Mouse (Mus musculus): ENCODE measurements at regions not wholly inside any gene's neighbourhood (a gene's known extent, or its start where the extent isn't known, plus 50 kb on each side); places are given as distances from the start of the nearest gene placed in this dataset.

- no peak for DNase-seq (ENCODE audit: low read depth, low spot score)
- Histone ChIP-seq H3K79me2 (ENCODE audit: control insufficient read depth, insufficient read depth, low read length, poor library complexity) (no peaks in the 10 kb centered on the region), H3K4me3 (ENCODE audit: control insufficient read depth in 1 of 2, insufficient read depth in 1 of 2, low read depth in 2 of 2, low read length in 2 of 2) (no peak overlapping the region), H3K36me3 (ENCODE audit: control insufficient read depth in 1 of 2, insufficient read depth in 2 of 2, low read length in 2 of 2) (no peaks in the 10 kb centered on the region), H3K27me3 (ENCODE audit: control insufficient read depth in 1 of 2, insufficient read depth in 2 of 2, low read length in 2 of 2) (no peaks in the 10 kb centered on the region), H3K9ac (ENCODE audit: control insufficient read depth, low read depth, low read length, poor library complexity, severe bottlenecking) (no peak overlapping the region), H3K27ac (ENCODE audit: control insufficient read depth, low read depth, low read length) (no peak overlapping the region), H3K9me3 (replicated peaks; ENCODE audit: insufficient read depth, low read length) (no peaks in the 10 kb centered on the region), H3K4me1 (ENCODE audit: control insufficient read depth in 1 of 2, insufficient read depth in 2 of 2, low read length in 2 of 2) (no peaks in the 10 kb centered on the region)
- no peak for TF ChIP-seq POLR2AphosphoS2 (IDR thresholded peaks at IDR 0.05; ENCODE audit: low read length)
- TF ChIP-seq USF2 (IDR thresholded peaks at IDR 0.05; ENCODE audit: borderline replicate concordance in 1 of 2, insufficient read depth in 1 of 2, low read depth in 1 of 2, low read length in 2 of 2), result no peak
- no peak for TF ChIP-seq MEF2A (IDR thresholded peaks at IDR 0.05; ENCODE audit: extremely low read depth, insufficient replicate concordance, low read depth, low read length, poor library complexity, severe bottlenecking)
- no peak for TF ChIP-seq ETS1 (IDR thresholded peaks at IDR 0.05; ENCODE audit: low read depth, low read length)
- TF ChIP-seq GABPA (IDR thresholded peaks at IDR 0.05; ENCODE audit: low read depth, low read length), result no peak
- no peak for TF ChIP-seq MAZ (IDR thresholded peaks at IDR 0.05; ENCODE audit: low read depth, low read length)
- TF ChIP-seq ZMIZ1 (IDR thresholded peaks at IDR 0.05; ENCODE audit: low read depth, low read length), result no peak
- TF ChIP-seq POLR2A (IDR thresholded peaks at IDR 0.05; ENCODE audit: control insufficient read depth in 1 of 2, insufficient read depth in 1 of 2, low read depth in 1 of 2, low read length in 2 of 2, poor library complexity in 1 of 2), result no peak
- TF ChIP-seq MAFK (IDR thresholded peaks at IDR 0.05; ENCODE audit: borderline replicate concordance, low read depth, low read length), result no peak
- TF ChIP-seq MYB (IDR thresholded peaks at IDR 0.05; ENCODE audit: low read depth, low read length), result no peak
- no peak for TF ChIP-seq RAD21 (IDR thresholded peaks at IDR 0.05; ENCODE audit: low read depth, low read length)
Observed at GRCm38 (mm10) chr2:158909086-158909485, 114.5 kb downstream of the Dhx35 start.

GRCm38 (mm10) chr2:158910325-158910724 lies 115.7 kb downstream of the Dhx35 start:
- Histone ChIP-seq H3K36me3 (ENCODE audit: control insufficient read depth in 1 of 2, insufficient read depth in 2 of 2, low read length in 2 of 2) (no peaks in the 10 kb centered on the region), H3K9me3 (replicated peaks; ENCODE audit: insufficient read depth, low read length) (no peaks in the 10 kb centered on the region), H3K4me1 (ENCODE audit: control insufficient read depth in 1 of 2, insufficient read depth in 2 of 2, low read length in 2 of 2) (no peaks in the 10 kb centered on the region), H3K27me3 (ENCODE audit: control insufficient read depth in 1 of 2, insufficient read depth in 2 of 2, low read length in 2 of 2) (no peaks in the 10 kb centered on the region), H3K9ac (ENCODE audit: control insufficient read depth, low read depth, low read length, poor library complexity, severe bottlenecking) (no peak overlapping the region), H3K27ac (ENCODE audit: control insufficient read depth, low read depth, low read length) (no peak overlapping the region), H3K4me3 (ENCODE audit: control insufficient read depth in 1 of 2, insufficient read depth in 1 of 2, low read depth in 2 of 2, low read length in 2 of 2) (no peak overlapping the region), H3K79me2 (ENCODE audit: control insufficient read depth, insufficient read depth, low read length, poor library complexity) (no peaks in the 10 kb centered on the region)
- TF ChIP-seq CHD2 (IDR thresholded peaks at IDR 0.05; ENCODE audit: low read length) (no peak), EP300 (IDR thresholded peaks at IDR 0.05; ENCODE audit: low read depth in 1 of 2, low read length in 2 of 2) (no peak), USF1 (IDR thresholded peaks at IDR 0.05; ENCODE audit: low read depth, low read length) (no peak), MAZ (IDR thresholded peaks at IDR 0.05; ENCODE audit: low read depth, low read length) (no peak)
- no peak for DNase-seq (ENCODE audit: low read depth, low spot score)

- Histone ChIP-seq H3K4me1 (ENCODE audit: control insufficient read depth in 1 of 2, insufficient read depth in 2 of 2, low read length in 2 of 2) (no peaks in the 10 kb centered on the region), H3K27ac (ENCODE audit: control insufficient read depth, low read depth, low read length) (no peak overlapping the region), H3K9ac (ENCODE audit: control insufficient read depth, low read depth, low read length, poor library complexity, severe bottlenecking) (no peak overlapping the region), H3K79me2 (ENCODE audit: control insufficient read depth, insufficient read depth, low read length, poor library complexity) (no peaks in the 10 kb centered on the region), H3K36me3 (ENCODE audit: control insufficient read depth in 1 of 2, insufficient read depth in 2 of 2, low read length in 2 of 2) (no peaks in the 10 kb centered on the region), H3K4me3 (ENCODE audit: control insufficient read depth in 1 of 2, insufficient read depth in 1 of 2, low read depth in 2 of 2, low read length in 2 of 2) (no peak overlapping the region), H3K9me3 (replicated peaks; ENCODE audit: insufficient read depth, low read length) (no peaks in the 10 kb centered on the region), H3K27me3 (ENCODE audit: control insufficient read depth in 1 of 2, insufficient read depth in 2 of 2, low read length in 2 of 2) (no peaks in the 10 kb centered on the region)
- no peak for DNase-seq (ENCODE audit: low read depth, low spot score)
- TF ChIP-seq USF2 (IDR thresholded peaks at IDR 0.05; ENCODE audit: borderline replicate concordance in 1 of 2, insufficient read depth in 1 of 2, low read depth in 1 of 2, low read length in 2 of 2) (no peak), CHD2 (IDR thresholded peaks at IDR 0.05; ENCODE audit: low read length) (no peak), GATA1 (IDR thresholded peaks at IDR 0.05; ENCODE audit: low read depth, low read length) (no peak)
Observed at GRCm38 (mm10) chr2:158911191-158911590, 116.6 kb downstream of the Dhx35 start.
